Mouse (Mus musculus): ENCODE data around the gene Defb22. TPM values are rescaled to one million over a fixed set of nuclear protein-coding genes. Genes with fewer than 3 reads are reported as not detected.
A peak's percentile ranks its signal among the peaks of the same experiment; 100 is the strongest.

The Defb22 gene
- not detected for total RNA-seq (2021)
- long read RNA-seq, experiment 1, result 0 reads
- long read RNA-seq, experiment 2, result 0 reads

GRCm38 (mm10) chr2:152490038-152490437 is at the start of gene Defb22:
Gene Defb22 (minus strand): TSS chr2:152490138.
- DNase-seq (ENCODE audit: low spot score in 2 of 2), result no peak

GRCm38 (mm10) chr2:152517981-152518380 is 28.0 kb upstream of the Defb22 start, which contains the start of gene Defb28:
Gene Defb28 (plus strand): TSS chr2:152518255.
- no peak for DNase-seq (ENCODE audit: low spot score in 2 of 2)

GRCm38 (mm10) chr2:152516084-152516483 is 26.1 kb upstream of the Defb22 start:
- DNase-seq (ENCODE audit: low spot score in 2 of 2), result no peak

GRCm38 (mm10) chr2:152511592-152511991 is 21.7 kb upstream of the Defb22 start, which contains the start of gene Defb26:
Gene Defb26 (minus strand): TSS chr2:152511692.
- DNase-seq (ENCODE audit: low spot score in 2 of 2), result no peak

- no peak for DNase-seq (ENCODE audit: low spot score in 2 of 2)
Measured at GRCm38 (mm10) chr2:152503950-152504349, 14.0 kb upstream of the Defb22 start.

- no peak for DNase-seq (ENCODE audit: low spot score in 2 of 2)
Measured at GRCm38 (mm10) chr2:152500863-152501229, 10.9 kb upstream of the Defb22 start.

GRCm38 (mm10) chr2:152500204-152500862 is 10.4 kb upstream of the Defb22 start:
- DNase-seq (ENCODE audit: low spot score in 2 of 2), result no peak

GRCm38 (mm10) chr2:152498020-152498419 is 8.1 kb upstream of the Defb22 start:
- DNase-seq (ENCODE audit: low spot score in 2 of 2), result no peak

GRCm38 (mm10) chr2:152493151-152493550 is 3.2 kb upstream of the Defb22 start:
- no peak for DNase-seq (ENCODE audit: low spot score in 2 of 2)

GRCm38 (mm10) chr2:152487024-152487423 is 2.9 kb downstream of the Defb22 start:
- DNase-seq (ENCODE audit: low spot score in 2 of 2), result no peak

GRCm38 (mm10) chr2:152481726-152482125 is 8.2 kb downstream of the Defb22 start:
- no peak for DNase-seq (ENCODE audit: low spot score in 2 of 2)

GRCm38 (mm10) chr2:152480881-152481280 is 9.1 kb downstream of the Defb22 start:
- no peak for DNase-seq (ENCODE audit: low spot score in 2 of 2)

GRCm38 (mm10) chr2:152476763-152477162 is 13.2 kb downstream of the Defb22 start, which contains the start of gene Defb20:
Gene Defb20 (plus strand): TSS chr2:152477063.
- no peak for DNase-seq (ENCODE audit: low spot score in 2 of 2)

GRCm38 (mm10) chr2:152472434-152472833 is 17.5 kb downstream of the Defb22 start:
- no peak for DNase-seq (ENCODE audit: low spot score in 2 of 2)

- no peak for DNase-seq (ENCODE audit: low spot score in 2 of 2)
Measured at GRCm38 (mm10) chr2:152470973-152471372, 19.0 kb downstream of the Defb22 start.

GRCm38 (mm10) chr2:152464570-152465150 is 25.3 kb downstream of the Defb22 start, which contains the start of gene Defb23:
Gene Defb23 (minus strand): TSS chr2:152464620.
- DNase-seq (ENCODE audit: low spot score in 2 of 2), result no peak

GRCm38 (mm10) chr2:152459241-152459640 is 30.7 kb downstream of the Defb22 start:
- no peak for DNase-seq (ENCODE audit: low spot score in 2 of 2)

- DNase-seq (ENCODE audit: low spot score in 2 of 2), result no peak
Measured at GRCm38 (mm10) chr2:152452101-152452781, 37.7 kb downstream of the Defb22 start.

- peak in 1 of 2 experiments; percentile 27 for DNase-seq (ENCODE audit: low spot score in 2 of 2)
Measured at GRCm38 (mm10) chr2:152450241-152450640, 39.7 kb downstream of the Defb22 start.

GRCm38 (mm10) chr2:152447461-152447860 is 42.5 kb downstream of the Defb22 start:
- no peak for DNase-seq (ENCODE audit: low spot score in 2 of 2)

GRCm38 (mm10) chr2:152446642-152447041 is 43.3 kb downstream of the Defb22 start:
- no peak for DNase-seq (ENCODE audit: low spot score in 2 of 2)

- no peak for DNase-seq (ENCODE audit: low spot score in 2 of 2)
Measured at GRCm38 (mm10) chr2:152443281-152443680, 46.7 kb downstream of the Defb22 start.
